In genomic region chr19:46056388-46056946, GRCm38 (mm10) we compare ENCODE assay signal across 1 mouse cellular context.
TF ChIP-seq lines count a peak whose summit lies in the region.

No protein-coding gene starts in this region.

TF ChIP-seq in CH12.LX, 34 proteins besides CTCF, POLR2A, EP300 and RAD21:
- TF ChIP-seq USF2 (conservative IDR thresholded peaks at IDR 0.05; ENCODE audit: low read depth, low read length): no peak
- no peak for TF ChIP-seq MAFK (IDR thresholded peaks at IDR 0.05; ENCODE audit: insufficient replicate concordance, low read length)
- peak; percentile 68 for TF ChIP-seq MYC (IDR thresholded peaks at IDR 0.05; ENCODE audit: low read depth, low read length)
- no peak for TF ChIP-seq RCOR1 (conservative IDR thresholded peaks at IDR 0.05; ENCODE audit: low read depth, low read length)
- TF ChIP-seq SMC3 (IDR thresholded peaks at IDR 0.05; ENCODE audit: low read depth, low read length): no peak
- no peak for TF ChIP-seq BHLHE40 (IDR thresholded peaks at IDR 0.05; ENCODE audit: low read depth, low read length)
- no peak for TF ChIP-seq PAX5 (IDR thresholded peaks at IDR 0.05; ENCODE audit: low read length)
- TF ChIP-seq UBTF (IDR thresholded peaks at IDR 0.05; ENCODE audit: low read depth, low read length): peak; percentile 63; the same call in 1 of the 2 replicates
- peak; percentile 100 for TF ChIP-seq KAT2A (IDR thresholded peaks at IDR 0.05; ENCODE audit: insufficient replicate concordance, low read length)
- TF ChIP-seq ZC3H11A (IDR thresholded peaks at IDR 0.05; ENCODE audit: low read depth, low read length): no peak
- TF ChIP-seq CHD2 (IDR thresholded peaks at IDR 0.05; ENCODE audit: low read length): peak; percentile 94
- TF ChIP-seq TCF12 (IDR thresholded peaks at IDR 0.05; ENCODE audit: low read depth, low read length): peak; percentile 86
- peak; percentile 60 for TF ChIP-seq MAZ (IDR thresholded peaks at IDR 0.05; ENCODE audit: low read depth, low read length)
- TF ChIP-seq ZMIZ1 (IDR thresholded peaks at IDR 0.05; ENCODE audit: low read depth, low read length): peak; percentile 82
- TF ChIP-seq POLR2AphosphoS2 (IDR thresholded peaks at IDR 0.05; ENCODE audit: low read depth, low read length): peak; percentile 84
- TF ChIP-seq JUN (IDR thresholded peaks at IDR 0.05; ENCODE audit: insufficient read depth, low read depth, low read length): no peak
- TF ChIP-seq E2F4 (IDR thresholded peaks at IDR 0.05; ENCODE audit: insufficient replicate concordance, low read depth, low read length): 0 out of 2 replicates have a peak, but pooled peaks have one; percentile 36
- TF ChIP-seq IRF4 (IDR thresholded peaks at IDR 0.05; ENCODE audit: low read depth, low read length): peak; percentile 70
- TF ChIP-seq MEF2A (IDR thresholded peaks at IDR 0.05; ENCODE audit: borderline replicate concordance, low read depth, low read length): peak; percentile 64
- peak; percentile 64; the same call in 1 of the 2 replicates for TF ChIP-seq TBP (conservative IDR thresholded peaks at IDR 0.05; ENCODE audit: low read depth, low read length)
- TF ChIP-seq ZNF384 (IDR thresholded peaks at IDR 0.05; ENCODE audit: low read depth, low read length): no peak
- no peak for TF ChIP-seq ZKSCAN1 (IDR thresholded peaks at IDR 0.05; ENCODE audit: borderline replicate concordance, low read depth, low read length)
- no peak for TF ChIP-seq JUND (conservative IDR thresholded peaks at IDR 0.05; ENCODE audit: low read depth, low read length)
- TF ChIP-seq HCFC1 (IDR thresholded peaks at IDR 0.05; ENCODE audit: low read depth, low read length): peak; percentile 98
- TF ChIP-seq NRF1 (IDR thresholded peaks at IDR 0.05; ENCODE audit: low read depth, low read length): peak; percentile 59; the same call in 1 of the 2 replicates
- peak; percentile 23; the same call in 1 of the 2 replicates for TF ChIP-seq ETS1 (conservative IDR thresholded peaks at IDR 0.05; ENCODE audit: low read depth, low read length)
- TF ChIP-seq USF1 (IDR thresholded peaks at IDR 0.05; ENCODE audit: low read depth, low read length): no peak
- TF ChIP-seq MAX (IDR thresholded peaks at IDR 0.05; ENCODE audit: low read length): peak; percentile 83
- peak; percentile 90 for TF ChIP-seq NELFE (IDR thresholded peaks at IDR 0.05; ENCODE audit: low read depth, low read length)
- peak; percentile 81 for TF ChIP-seq ELF1 (IDR thresholded peaks at IDR 0.05; ENCODE audit: low read depth, low read length)
- peak; percentile 94; the same call in 1 of the 2 replicates for TF ChIP-seq GABPA (IDR thresholded peaks at IDR 0.05; ENCODE audit: insufficient replicate concordance, low read depth, low read length)
- peak; percentile 22; the same call in 1 of the 2 replicates for TF ChIP-seq CHD1 (IDR thresholded peaks at IDR 0.05; ENCODE audit: low read depth, low read length)
- peak; percentile 95 for TF ChIP-seq MXI1 (IDR thresholded peaks at IDR 0.05; ENCODE audit: low read depth, low read length)
- peak; percentile 76 for TF ChIP-seq SIN3A (IDR thresholded peaks at IDR 0.05; ENCODE audit: low read length)
